9 mouse cellular contexts compared by ENCODE assay signal in genomic region chr11:54595053-54595452, GRCm38 (mm10).
DNase-seq lines count a peak whose midpoint lies in the region; ATAC-seq and TF ChIP-seq lines count a peak whose summit lies in the region.
"Had no signal": no experiment of that assay in that cellular context is flagged by ENCODE, and none has a peak within 500 bp of the region (broad histone marks: within the 10 kb centered on the region; RNA-seq: fewer than 3 reads in every experiment).

No protein-coding gene starts in this region.

- 60% methylated on average over 4 of the region's 4 CpGs for WGBS in cerebellum, adult 2 months
- WGBS in midbrain, embryonic 14.5 days, result 71% methylated on average over 4 of the region's 4 CpGs
- 84% methylated on average over 4 of the region's 4 CpGs for WGBS in midbrain, embryonic 11.5 days
- WGBS in stomach, postnatal 0 days, result 47% methylated on average over 4 of the region's 4 CpGs
- WGBS in forebrain, embryonic 13.5 days, result 88% methylated on average over 4 of the region's 4 CpGs

- no peak overlapping the region for H3K4me2 ChIP-seq in midbrain, embryonic 14.5 days (ENCODE audit: low read length)
- no peak overlapping the region for H3K4me2 ChIP-seq in midbrain, embryonic 11.5 days
- no peak overlapping the region for H3K4me2 ChIP-seq in stomach, postnatal 0 days (replicated peaks; ENCODE audit: low read depth)
- no peak overlapping the region for H3K4me2 ChIP-seq in forebrain, embryonic 13.5 days

- H3K4me3 ChIP-seq in cerebellum, adult 2 months (replicated peaks; ENCODE audit: insufficient read depth, low read depth, low read length), result no peak overlapping the region
- H3K4me3 ChIP-seq in midbrain, embryonic 14.5 days (replicated peaks; ENCODE audit: low read depth, low read length), result no peak overlapping the region
- H3K4me3 ChIP-seq in midbrain, embryonic 11.5 days (ENCODE audit: low read depth, low read length), result no peak overlapping the region
- H3K4me3 ChIP-seq in stomach, postnatal 0 days (ENCODE audit: low read depth, low read length), result no peak overlapping the region
- H3K4me3 ChIP-seq in forebrain, embryonic 13.5 days, result no peak overlapping the region

- no peak for TF ChIP-seq POLR2A in cerebellum, adult 2 months (IDR thresholded peaks at IDR 0.05; ENCODE audit: borderline replicate concordance, insufficient read depth, low read length)

- no peak overlapping the region for H3K27ac ChIP-seq in cerebellum, adult 2 months (ENCODE audit: insufficient read depth, low read length)
- H3K27ac ChIP-seq in midbrain, embryonic 14.5 days (replicated peaks; ENCODE audit: low read depth, low read length), result 0 out of 2 replicates have a peak overlapping the region, but pooled peaks have one; percentile 26
- no peak overlapping the region for H3K27ac ChIP-seq in midbrain, embryonic 11.5 days (ENCODE audit: low read depth, low read length)
- no peak overlapping the region for H3K27ac ChIP-seq in stomach, postnatal 0 days (replicated peaks)
- no peak overlapping the region for H3K27ac ChIP-seq in forebrain, embryonic 13.5 days

- TF ChIP-seq CTCF in cerebellum, adult 2 months (IDR thresholded peaks at IDR 0.05; ENCODE audit: borderline replicate concordance, insufficient read depth, low read depth, low read length), result 0 out of 2 replicates have a peak, but pooled peaks have one; percentile 6
- TF ChIP-seq CTCF in stomach, postnatal 0 days (IDR thresholded peaks at IDR 0.05; ENCODE audit: low read depth), result peak; percentile 42

- intact Hi-C loops in left cerebral cortex, postnatal 36 days (cut with DNase I), result no loop called here

- H3K36me3 ChIP-seq in midbrain, embryonic 14.5 days (ENCODE audit: control insufficient read depth, insufficient read depth, low read length), result no peaks in the 10 kb centered on the region
- H3K36me3 ChIP-seq in midbrain, embryonic 11.5 days (ENCODE audit: control insufficient read depth, insufficient read depth, low read length), result no peaks in the 10 kb centered on the region
- no peaks in the 10 kb centered on the region for H3K36me3 ChIP-seq in stomach, postnatal 0 days (ENCODE audit: control insufficient read depth, insufficient read depth, low read length)
- H3K36me3 ChIP-seq in forebrain, embryonic 13.5 days (ENCODE audit: poor library complexity, severe bottlenecking), result no peaks in the 10 kb centered on the region

- ATAC-seq in midbrain, embryonic 14.5 days (ENCODE audit: low FRiP score, low TSS enrichment), result no peak
- ATAC-seq in midbrain, embryonic 11.5 days (ENCODE audit: low FRiP score), result no peak
- ATAC-seq in stomach, postnatal 0 days (ENCODE audit: low FRiP score, low TSS enrichment), result peak; percentile 64; the same call in 1 of the 2 replicates
- no peak for ATAC-seq in forebrain, embryonic 13.5 days

- H3K27me3 ChIP-seq in cerebellum, adult 2 months (ENCODE audit: control insufficient read depth, insufficient read depth, low read length), result no peaks in the 10 kb centered on the region
- no peaks in the 10 kb centered on the region for H3K27me3 ChIP-seq in midbrain, embryonic 14.5 days (ENCODE audit: control insufficient read depth, insufficient read depth, low read length)
- no peaks in the 10 kb centered on the region for H3K27me3 ChIP-seq in midbrain, embryonic 11.5 days (ENCODE audit: control insufficient read depth, insufficient read depth, low read length)
- H3K27me3 ChIP-seq in stomach, postnatal 0 days (ENCODE audit: control insufficient read depth, insufficient read depth, low read length), result no peaks in the 10 kb centered on the region
- no peaks in the 10 kb centered on the region for H3K27me3 ChIP-seq in forebrain, embryonic 13.5 days

- no peaks in the 10 kb centered on the region for H3K9me3 ChIP-seq in midbrain, embryonic 14.5 days (ENCODE audit: control insufficient read depth, low read length)
- no peaks in the 10 kb centered on the region for H3K9me3 ChIP-seq in midbrain, embryonic 11.5 days (ENCODE audit: control insufficient read depth, low read length)
- no peaks in the 10 kb centered on the region for H3K9me3 ChIP-seq in stomach, postnatal 0 days (ENCODE audit: control insufficient read depth, low read length)
- H3K9me3 ChIP-seq in forebrain, embryonic 13.5 days (replicated peaks), result no peaks in the 10 kb centered on the region

- DNase-seq in cerebellum, adult 2 months, result peak; percentile 32 to 56
- no peak for DNase-seq in cerebellum, adult 11 months
- peak; percentile 43 for DNase-seq in midbrain, embryonic 14.5 days
- DNase-seq in midbrain, embryonic 11.5 days (ENCODE audit: low spot score, missing footprints), result no peak
- peak; percentile 21 to 38 for DNase-seq in left cerebral cortex, postnatal 36 days (ENCODE audit: low spot score in 2 of 2)
- DNase-seq in stomach, postnatal 0 days (ENCODE audit: low spot score), result peak; percentile 42
- no peak for DNase-seq in adrenal gland, adult 2 months
- DNase-seq: heart, postnatal 14 days had no signal

- H3K9ac ChIP-seq in midbrain, embryonic 14.5 days (replicated peaks; ENCODE audit: low read length), result no peak overlapping the region
- H3K9ac ChIP-seq in midbrain, embryonic 11.5 days (ENCODE audit: low read length), result no peak overlapping the region
- H3K9ac ChIP-seq in stomach, postnatal 0 days (ENCODE audit: low read length), result no peak overlapping the region
- no peak overlapping the region for H3K9ac ChIP-seq in forebrain, embryonic 13.5 days

- TF ChIP-seq EP300 in stomach, postnatal 0 days (optimal IDR thresholded peaks at IDR 0.05), result no peak

- peaks cover 7% of the 10 kb centered on the region; the same call in 1 of the 2 replicates for H3K4me1 ChIP-seq in cerebellum, adult 2 months (ENCODE audit: control insufficient read depth, insufficient read depth, low read length)
- peaks cover 4% of the 10 kb centered on the region; the same call in 1 of the 2 replicates for H3K4me1 ChIP-seq in midbrain, embryonic 14.5 days (ENCODE audit: control insufficient read depth, insufficient read depth, low read length)
- H3K4me1 ChIP-seq in midbrain, embryonic 11.5 days (ENCODE audit: control insufficient read depth, insufficient read depth, low read length), result no peaks in the 10 kb centered on the region
- no peaks in the 10 kb centered on the region for H3K4me1 ChIP-seq in stomach, postnatal 0 days (replicated peaks; ENCODE audit: control insufficient read depth, insufficient read depth)
- H3K4me1 ChIP-seq in forebrain, embryonic 13.5 days, result peaks cover 17% of the 10 kb centered on the region

Comparison
In these comparisons a context has a peak if more than half of its experiments do, and no peak if none do; other contexts are left out.
1. DNase-seq: peak in cerebellum, adult 2 months (2 of 2), midbrain, embryonic 14.5 days (single experiment), left cerebral cortex, postnatal 36 days (2 of 2) and stomach, postnatal 0 days (single experiment); none in cerebellum, adult 11 months (single experiment), midbrain, embryonic 11.5 days (single experiment) and adrenal gland, adult 2 months (single experiment).